Mouse (Mus musculus): ENCODE measurements around the gene Dgkg. TPM values are rescaled to one million over a fixed set of nuclear protein-coding genes. Genes with fewer than 3 reads are reported as not detected.

Gene Dgkg
- total RNA-seq, 2 experiments from 2014 or later, result 33.4 to 35.3 TPM

- ATAC-seq (ENCODE audit: poor library complexity, severe bottlenecking), result peak; percentile 84
These were observed 56.8 kb downstream of the Dgkg start for GRCm38 (mm10) chr16:22600108-22600699.

- no peak for ATAC-seq (ENCODE audit: poor library complexity, severe bottlenecking)
These were observed 58.3 kb downstream of the Dgkg start for GRCm38 (mm10) chr16:22598741-22599140.

- no peak for ATAC-seq (ENCODE audit: poor library complexity, severe bottlenecking)
These were observed 60.6 kb downstream of the Dgkg start for GRCm38 (mm10) chr16:22596394-22596793.

- ATAC-seq (ENCODE audit: poor library complexity, severe bottlenecking), result no peak
These were observed 63.1 kb downstream of the Dgkg start for GRCm38 (mm10) chr16:22593907-22594306.

GRCm38 (mm10) chr16:22589619-22590018 lies 67.4 kb downstream of the Dgkg start:
- peak; percentile 68 for ATAC-seq (ENCODE audit: poor library complexity, severe bottlenecking)

- no peak for ATAC-seq (ENCODE audit: poor library complexity, severe bottlenecking)
These were observed 70.7 kb downstream of the Dgkg start for GRCm38 (mm10) chr16:22586151-22586836.

GRCm38 (mm10) chr16:22585523-22585922 lies 71.5 kb downstream of the Dgkg start:
- ATAC-seq (ENCODE audit: poor library complexity, severe bottlenecking), result no peak

- no peak for ATAC-seq (ENCODE audit: poor library complexity, severe bottlenecking)
These were observed 73.6 kb downstream of the Dgkg start for GRCm38 (mm10) chr16:22583401-22583800.

GRCm38 (mm10) chr16:22582173-22582929 lies 74.7 kb downstream of the Dgkg start:
- ATAC-seq (ENCODE audit: poor library complexity, severe bottlenecking), result 0 out of 2 replicates have a peak, but pooled peaks have one; percentile 33

GRCm38 (mm10) chr16:22580103-22580502 lies 76.9 kb downstream of the Dgkg start:
- no peak for ATAC-seq (ENCODE audit: poor library complexity, severe bottlenecking)

- ATAC-seq (ENCODE audit: poor library complexity, severe bottlenecking), result no peak
These were observed 78.1 kb downstream of the Dgkg start for GRCm38 (mm10) chr16:22578883-22579282.

GRCm38 (mm10) chr16:22577656-22578055 lies 79.4 kb downstream of the Dgkg start:
- ATAC-seq (ENCODE audit: poor library complexity, severe bottlenecking), result no peak

- no peak for ATAC-seq (ENCODE audit: poor library complexity, severe bottlenecking)
These were observed 82.9 kb downstream of the Dgkg start for GRCm38 (mm10) chr16:22574164-22574563.

GRCm38 (mm10) chr16:22572641-22573341 lies 84.2 kb downstream of the Dgkg start:
- no peak for ATAC-seq (ENCODE audit: poor library complexity, severe bottlenecking)

GRCm38 (mm10) chr16:22564907-22565272 lies 92.1 kb downstream of the Dgkg start:
- no peak for ATAC-seq (ENCODE audit: poor library complexity, severe bottlenecking)

- ATAC-seq (ENCODE audit: poor library complexity, severe bottlenecking), result peak; percentile 77
These were observed 92.6 kb downstream of the Dgkg start for GRCm38 (mm10) chr16:22564259-22564906.

GRCm38 (mm10) chr16:22563594-22563993 lies 93.4 kb downstream of the Dgkg start:
- no peak for ATAC-seq (ENCODE audit: poor library complexity, severe bottlenecking)

GRCm38 (mm10) chr16:22554996-22555395 lies 102.0 kb downstream of the Dgkg start:
- ATAC-seq (ENCODE audit: poor library complexity, severe bottlenecking), result 0 out of 2 replicates have a peak, but pooled peaks have one; percentile 21

- ATAC-seq (ENCODE audit: poor library complexity, severe bottlenecking), result no peak
These were observed 104.7 kb downstream of the Dgkg start for GRCm38 (mm10) chr16:22552351-22552750.

- ATAC-seq (ENCODE audit: poor library complexity, severe bottlenecking), result no peak
These were observed 105.6 kb downstream of the Dgkg start for GRCm38 (mm10) chr16:22551231-22552000.

Data from megakaryocyte, adult 5-6 weeks (primary cell).